Comparison of ENCODE assay signal across 11 mouse cellular contexts in the genomic region with DNA sequence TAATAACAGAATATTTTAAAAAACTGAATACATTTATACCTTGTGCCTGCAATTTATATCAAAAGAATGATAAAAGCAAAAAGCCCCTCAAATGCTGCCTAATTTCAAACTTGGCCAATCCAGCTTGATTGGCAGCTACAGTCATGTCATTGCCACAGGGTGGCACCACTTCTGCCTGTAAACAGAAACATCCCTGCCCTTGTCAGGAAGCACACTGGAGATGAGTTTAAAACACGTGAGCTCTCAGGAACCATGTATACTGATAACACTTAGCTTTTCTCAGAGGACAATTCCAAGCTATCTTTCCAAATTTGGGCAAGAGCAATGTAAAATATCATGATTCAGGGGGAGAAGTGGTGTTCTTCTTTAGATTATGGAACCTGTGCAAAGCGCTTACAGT.
DNase-seq lines count a peak whose midpoint lies in the region; ATAC-seq and TF ChIP-seq lines count a peak whose summit lies in the region.
"Had no signal": no experiment of that assay in that cellular context is flagged by ENCODE, and none has a peak within 500 bp of the region (broad histone marks: within the 10 kb centered on the region; RNA-seq: fewer than 3 reads in every experiment).

No protein-coding gene starts in this region.

- H3K27ac ChIP-seq in heart, adult 2 months: peak overlapping the region; percentile 88; the same call in 1 of the 2 replicates
- H3K27ac ChIP-seq: embryonic facial prominence, embryonic 15.5 days; hindbrain, embryonic 15.5 days; limb, embryonic 15.5 days had no signal

- intact Hi-C loops in heart, adult 2 months (cut with DNase I): loop anchor here (2.0 to 5.0 kb wide), 2 partner anchors 76 to 206 kb away; no protein-coding TSS in a partner anchor

- 0 out of 2 replicates have a peak, but pooled peaks cover 3% of the 10 kb centered on the region for H3K79me2 ChIP-seq in heart, adult 2 months (replicated peaks; ENCODE audit: control insufficient read depth, insufficient read depth, low read length)

- H3K27me3 ChIP-seq in heart, adult 2 months (ENCODE audit: control insufficient read depth, insufficient read depth, low read length): no peaks in the 10 kb centered on the region
- H3K27me3 ChIP-seq in Patski: peaks cover 26% of the 10 kb centered on the region
- H3K27me3 ChIP-seq: embryonic facial prominence, embryonic 15.5 days; hindbrain, embryonic 15.5 days; limb, embryonic 15.5 days had no signal

- H3K4me3 ChIP-seq in heart, adult 2 months: no peak overlapping the region
- H3K4me3 ChIP-seq: embryonic facial prominence, embryonic 15.5 days; hindbrain, embryonic 15.5 days; limb, embryonic 15.5 days had no signal

- CTCF ChIA-PET in Patski (lab: Charles Lee): interaction anchor here (2.4 kb wide), 1 partner anchor 11 kb away, joined by 5 read pairs; no protein-coding TSS in a partner anchor

- H3K36me3 ChIP-seq in heart, adult 2 months (ENCODE audit: control insufficient read depth, insufficient read depth, low read length): peaks cover 4% of the 10 kb centered on the region
- H3K36me3 ChIP-seq: embryonic facial prominence, embryonic 15.5 days; hindbrain, embryonic 15.5 days; limb, embryonic 15.5 days had no signal

- TF ChIP-seq EP300 in heart, adult 2 months (IDR thresholded peaks at IDR 0.05; ENCODE audit: insufficient read depth, low read depth, low read length): 0 out of 2 replicates have a peak, but pooled peaks have one; percentile 43

- peak; percentile 23 to 41 for DNase-seq in heart, adult 2 months
- DNase-seq in heart, adult 8-10 months (ENCODE audit: low spot score): no peak
- peak; percentile 31 for DNase-seq in lung, postnatal 10 days
- DNase-seq in lung, postnatal 14 days: no peak
- no peak for DNase-seq in Patski (ENCODE audit: low read depth, low spot score)
- DNase-seq in right cerebral cortex, postnatal 4 days: no peak
- DNase-seq in lung, postnatal 25 days (ENCODE audit: low spot score): no peak

- no peak overlapping the region for H3K9ac ChIP-seq in heart, adult 2 months (ENCODE audit: low read depth, low read length)
- H3K9ac ChIP-seq: embryonic facial prominence, embryonic 15.5 days; hindbrain, embryonic 15.5 days; limb, embryonic 15.5 days had no signal

- in situ Hi-C loops in Patski (cut with MboI; ENCODE audit: low pct_unique_long_range_greater_than_20kb): loop anchor here (10.0 kb wide), 1 partner anchor 734 kb away; no protein-coding TSS in a partner anchor

- POLR2A ChIA-PET in Patski (lab: Charles Lee): interaction anchor here (1.1 kb wide), 1 partner anchor 29 kb away, joined by 3 read pairs; no protein-coding TSS in a partner anchor

- 50% methylated on average over 2 of the region's 2 CpGs for WGBS in heart, adult 2 months

- no peak for ATAC-seq in Patski
- ATAC-seq in neutrophil, adult 5-6 weeks (ENCODE audit: extremely low read depth, insufficient number of reproducible peaks, low FRiP score, poor library complexity, severe bottlenecking): peak; percentile 58

- TF ChIP-seq CTCF in heart, adult 2 months (IDR thresholded peaks at IDR 0.05): peak; percentile 76
- TF ChIP-seq CTCF in Patski (IDR thresholded peaks at IDR 0.05): peak; percentile 60

- TF ChIP-seq POLR2A in heart, adult 2 months (IDR thresholded peaks at IDR 0.05; ENCODE audit: insufficient read depth, low read depth, low read length): no peak

- peaks cover 3% of the 10 kb centered on the region; the same call in 1 of the 2 replicates for H3K4me1 ChIP-seq in heart, adult 2 months (ENCODE audit: control insufficient read depth, insufficient read depth, low read length)
- H3K4me1 ChIP-seq: hindbrain, embryonic 15.5 days; limb, embryonic 15.5 days had no signal

Comparison
In these comparisons a context has a peak if more than half of its experiments do, and no peak if none do; other contexts are left out.
1. DNase-seq: peak in heart, adult 2 months (2 of 2) and lung, postnatal 10 days (single experiment); none in heart, adult 8-10 months (single experiment), lung, postnatal 14 days (single experiment), Patski (single experiment), right cerebral cortex, postnatal 4 days (single experiment) and lung, postnatal 25 days (single experiment).